Mouse (Mus musculus) lung, postnatal 10 days (tissue): ENCODE measurements around the gene Aoc1.

Experiments used
- DNase-seq: peaks from one replicate; pipeline ENCODE4 v3.0.0; 2021

Aoc1 gene

GRCm38 (mm10) chr6:48912033-48912432 is 39.3 kb downstream of the Aoc1 start:
- peak; percentile 42 for DNase-seq

GRCm38 (mm10) chr6:48913587-48913986 is 40.9 kb downstream of the Aoc1 start:
- DNase-seq = no peak

GRCm38 (mm10) chr6:48929595-48929994 is 56.9 kb downstream of the Aoc1 start, which contains the start of gene 1600015I10Rik:
Gene 1600015I10Rik, plus strand, starts transcription at chr6:48929895.
- DNase-seq = no peak

- DNase-seq = no peak
These were observed 76.9 kb downstream of the Aoc1 start for GRCm38 (mm10) chr6:48949596-48949995.

- no peak for DNase-seq
These were observed 78.0 kb downstream of the Aoc1 start for GRCm38 (mm10) chr6:48950676-48951075.

- no peak for DNase-seq
These were observed 78.9 kb downstream of the Aoc1 start for GRCm38 (mm10) chr6:48951630-48952029.

GRCm38 (mm10) chr6:48953220-48953619 is 80.5 kb downstream of the Aoc1 start:
- DNase-seq = no peak

GRCm38 (mm10) chr6:48954211-48954610 is 81.5 kb downstream of the Aoc1 start:
- no peak for DNase-seq

GRCm38 (mm10) chr6:48954946-48955345 is 82.2 kb downstream of the Aoc1 start:
- DNase-seq = peak; percentile 82

GRCm38 (mm10) chr6:48956785-48957184 is 84.1 kb downstream of the Aoc1 start:
- no peak for DNase-seq

GRCm38 (mm10) chr6:48958053-48958452 is 85.4 kb downstream of the Aoc1 start:
- DNase-seq = peak; percentile 56
